Mouse (Mus musculus) mouse trophoblast stem cell (cell line): ENCODE results near the gene Cerk.
"Not testable (repeated sequence)": the region's sequence is repeated elsewhere in the genome, so short reads cannot be mapped to it uniquely, and the experiment has no call there.

Experiments used
- in situ Hi-C, 2 experiments: fragments of 300-500 bp; cut with MseI, MboI; formaldehyde crosslinking; loops; 2 replicates in 1 of 2; 3 replicates in 1 of 2; pipeline ENCODE4 v1.15.1; 2025

Cerk gene

DNA sequence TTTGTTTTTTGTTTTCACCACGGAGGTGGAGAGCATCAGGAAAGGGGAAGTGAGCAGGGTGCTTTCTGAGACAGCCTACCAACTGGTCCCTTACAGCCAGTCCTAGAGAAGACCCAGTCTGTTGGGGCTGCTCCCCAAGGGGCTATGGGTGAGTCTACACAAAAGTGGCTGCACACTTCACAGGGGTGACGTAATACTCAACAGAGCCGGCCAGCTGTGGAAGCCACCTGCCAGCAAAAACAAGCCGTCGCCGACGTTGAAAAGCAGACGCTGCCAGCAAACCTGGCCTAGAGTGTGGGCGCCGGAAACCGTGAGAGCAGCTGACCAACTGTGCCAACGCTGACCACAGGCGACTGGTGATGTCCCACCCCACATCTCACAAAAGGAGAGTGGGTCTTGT is 3.3 kb downstream of the Cerk start:
- in situ Hi-C loops: no loop called here

DNA sequence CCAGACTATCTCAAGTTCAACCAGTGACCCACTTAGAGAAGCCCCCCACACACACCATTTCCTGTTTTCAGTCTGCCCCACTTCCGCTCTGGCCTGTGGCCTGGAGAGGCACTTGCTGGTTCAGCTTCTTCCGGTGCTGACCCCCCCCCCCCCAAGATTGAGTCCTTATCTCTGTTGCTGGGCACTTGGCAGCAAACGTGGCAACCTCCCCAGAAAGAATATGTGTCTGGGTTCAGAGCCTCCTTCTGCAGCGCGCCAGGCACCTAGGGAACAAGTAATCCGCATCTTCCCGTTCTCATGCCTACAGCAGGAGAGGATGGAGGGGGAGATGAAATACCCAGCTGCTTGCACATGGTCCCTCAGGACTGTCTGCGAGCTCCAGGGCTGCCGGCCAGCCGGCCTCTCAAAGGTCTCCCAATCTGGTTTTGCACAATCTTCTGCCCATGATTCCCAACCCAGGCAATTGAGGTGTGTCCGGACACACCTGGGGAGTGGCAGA is 4.0 kb downstream of the Cerk start:
- in situ Hi-C loops: no loop called here

- in situ Hi-C loops: not testable (repeated sequence)
Observed at GRCm38 (mm10) chr15:86181321-86181720, 4.6 kb downstream of the Cerk start.

DNA sequence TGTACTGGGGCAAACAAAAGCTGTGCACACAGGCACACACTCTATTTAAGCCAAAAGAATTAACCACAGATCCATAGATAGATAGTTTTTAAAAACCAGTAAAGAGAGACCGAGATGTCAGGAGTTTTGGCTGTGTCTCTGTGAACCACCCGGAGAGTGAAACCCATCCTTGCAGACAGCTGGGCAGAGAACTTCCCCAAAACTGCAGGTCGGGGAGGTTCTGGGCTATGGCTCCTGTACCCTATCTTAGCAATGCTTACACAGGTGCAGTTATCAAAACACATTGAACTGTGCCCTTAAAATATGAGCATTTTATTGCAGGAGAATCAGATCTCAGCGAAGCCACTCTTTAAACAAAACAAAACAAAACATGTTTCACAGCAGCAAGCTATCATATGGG is 5.5 kb downstream of the Cerk start:
- in situ Hi-C loops: no loop called here

- in situ Hi-C loops: no loop called here
Observed at GRCm38 (mm10) chr15:86178594-86178993, 7.3 kb downstream of the Cerk start.

DNA sequence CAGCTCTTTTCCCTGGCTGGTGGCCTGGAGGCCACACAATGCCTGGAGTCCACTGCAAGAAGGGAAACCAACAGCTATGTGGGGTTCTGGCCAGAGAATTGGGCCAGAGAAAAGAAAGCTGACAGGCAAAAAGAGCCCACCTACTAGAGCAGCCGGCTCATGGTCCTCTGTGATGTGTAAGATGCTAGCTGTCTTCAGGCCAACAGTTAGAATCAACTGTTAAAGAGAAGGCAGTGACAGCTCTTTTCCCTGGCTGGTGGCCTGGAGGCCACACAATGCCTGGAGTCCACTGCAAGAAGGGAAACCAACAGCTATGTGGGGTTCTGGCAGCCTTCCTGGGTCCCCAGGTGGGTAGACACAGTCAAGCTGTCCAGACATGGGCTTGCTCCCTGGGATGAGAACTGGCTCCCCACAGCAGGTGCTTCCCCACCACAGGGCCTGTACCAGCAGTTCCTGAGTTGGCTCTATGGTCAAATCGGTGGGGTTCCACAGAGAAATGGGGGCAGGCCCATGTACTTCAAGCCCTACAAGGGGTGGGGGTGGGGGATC is 8.2 kb downstream of the Cerk start:
- in situ Hi-C loops: not testable (repeated sequence)

DNA sequence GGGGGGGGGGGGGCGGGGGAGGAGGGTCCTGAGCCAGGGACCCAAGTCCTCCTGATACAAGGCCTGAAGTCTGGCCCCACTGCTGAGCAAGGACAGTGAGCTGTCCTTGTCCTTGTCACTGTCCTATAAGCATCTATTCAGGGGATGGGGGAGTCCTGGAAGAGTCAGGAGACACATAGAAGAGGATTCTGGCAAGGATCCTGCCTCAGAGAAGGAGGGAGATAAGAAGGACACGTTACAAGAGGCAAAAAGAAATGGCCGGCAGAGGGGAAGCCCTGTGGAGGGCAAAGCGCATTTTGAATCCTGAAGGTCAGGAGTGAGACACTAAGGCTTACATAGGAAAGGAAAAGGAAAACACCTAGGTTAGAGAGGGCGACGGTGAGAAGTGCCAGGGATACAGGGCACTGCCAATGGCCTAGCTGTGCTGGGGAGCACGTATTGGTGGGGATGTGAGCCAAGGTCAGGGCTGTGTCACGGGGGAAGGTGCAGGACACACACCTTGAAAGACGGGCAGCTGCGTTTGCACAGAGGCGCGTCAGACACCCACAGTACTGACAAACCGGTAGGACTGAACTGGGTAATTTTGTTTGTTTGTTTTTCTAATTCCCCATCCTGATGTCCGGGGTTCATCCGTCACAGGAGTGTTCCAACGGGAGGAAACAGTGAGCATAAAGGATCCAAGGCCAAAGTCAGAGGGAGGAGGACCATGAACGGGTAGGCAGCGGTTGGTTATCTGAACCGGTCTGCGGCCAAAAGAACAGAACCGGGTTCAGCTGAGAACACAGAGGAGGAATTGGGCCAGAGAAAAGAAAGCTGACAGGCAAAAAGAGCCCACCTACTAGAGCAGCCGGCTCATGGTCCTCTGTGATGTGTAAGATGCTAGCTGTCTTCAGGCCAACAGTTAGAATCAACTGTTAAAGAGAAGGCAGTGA is 8.9 kb downstream of the Cerk start:
- in situ Hi-C loops: no loop called here

GRCm38 (mm10) chr15:86176166-86176565 is 9.8 kb downstream of the Cerk start:
- in situ Hi-C loops: no loop called here

- in situ Hi-C loops: no loop called here
Observed at GRCm38 (mm10) chr15:86175253-86176050, 10.5 kb downstream of the Cerk start.

GRCm38 (mm10) chr15:86173136-86173985 is 12.6 kb downstream of the Cerk start:
- in situ Hi-C loops: no loop called here

- in situ Hi-C loops: no loop called here
Observed at GRCm38 (mm10) chr15:86172526-86172925, 13.4 kb downstream of the Cerk start.

GRCm38 (mm10) chr15:86172124-86172523 is 13.8 kb downstream of the Cerk start:
- in situ Hi-C loops: no loop called here

DNA sequence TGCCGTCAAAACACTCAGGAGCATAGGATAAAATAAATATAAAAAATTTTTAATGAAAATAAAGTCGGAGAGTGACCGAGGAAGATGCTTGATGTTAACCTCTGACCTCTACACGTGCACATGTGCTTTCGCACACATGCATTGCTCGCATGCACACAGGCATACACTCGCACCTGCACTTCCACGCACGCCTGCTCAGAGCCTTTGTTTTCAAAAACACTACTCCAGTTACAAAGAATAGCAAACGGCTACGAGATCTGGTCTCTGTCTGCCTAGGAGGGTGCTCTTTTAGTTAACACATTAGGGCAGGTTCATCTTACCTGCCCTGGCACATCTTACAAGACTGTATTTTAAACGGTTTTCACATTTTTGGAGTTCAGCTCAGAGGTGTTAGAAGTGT is 14.6 kb downstream of the Cerk start:
- in situ Hi-C loops: no loop called here

DNA sequence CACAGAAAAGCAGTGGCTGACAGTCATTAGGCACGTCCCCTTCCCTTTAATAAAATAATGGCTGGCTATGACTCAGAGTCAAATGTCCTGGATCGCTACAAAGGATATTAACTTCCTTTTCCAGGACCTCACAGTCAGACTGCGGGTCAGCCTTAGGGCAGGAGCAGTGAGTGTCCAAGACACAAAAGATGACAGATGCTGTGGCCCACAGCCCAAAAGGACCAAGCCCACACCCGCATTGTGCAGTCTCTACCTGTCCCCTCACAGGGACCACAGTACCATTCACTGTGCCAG is 16.2 kb downstream of the Cerk start:
- in situ Hi-C loops: no loop called here

DNA sequence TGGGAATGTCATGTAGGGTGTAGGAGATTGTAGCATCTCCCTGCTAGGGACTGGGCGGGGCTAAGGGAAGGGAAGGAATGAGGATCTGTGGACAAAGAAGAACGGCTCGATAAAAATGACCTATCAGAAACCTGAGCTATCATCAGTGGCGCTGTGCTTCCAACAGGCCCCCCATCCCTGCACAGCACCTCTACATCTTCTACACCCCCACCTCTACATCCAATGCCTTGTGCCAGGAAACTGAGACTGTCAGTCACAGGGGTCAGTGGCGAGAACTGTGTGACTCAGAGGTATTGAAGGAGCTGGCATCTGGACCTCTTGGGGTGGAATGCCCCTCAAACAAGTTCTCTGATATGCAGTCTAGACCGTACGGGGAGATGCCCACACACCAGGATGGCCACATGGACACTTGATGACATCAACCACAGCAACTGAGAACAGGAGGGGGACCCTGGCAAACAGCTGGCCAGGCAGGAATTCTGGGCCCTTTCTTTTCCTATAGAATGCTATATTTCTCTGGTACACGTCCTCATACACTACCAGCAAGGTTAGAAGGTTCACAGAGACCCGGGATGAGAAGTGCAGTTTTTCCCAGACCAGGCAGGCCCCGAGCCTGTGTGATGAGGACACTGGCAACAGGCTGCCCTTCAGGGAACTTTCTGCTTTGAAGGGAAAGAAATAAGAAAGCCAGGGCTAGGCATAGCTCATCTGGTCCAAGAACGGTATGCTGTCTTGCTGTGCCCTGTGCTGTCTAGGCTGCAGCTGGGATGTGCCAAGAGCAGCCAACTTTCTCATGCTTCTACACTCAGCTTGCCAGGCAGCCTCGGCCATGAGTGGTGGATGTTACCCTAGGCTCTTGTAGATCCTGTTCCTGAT is 16.8 kb downstream of the Cerk start:
- in situ Hi-C loops: no loop called here

DNA sequence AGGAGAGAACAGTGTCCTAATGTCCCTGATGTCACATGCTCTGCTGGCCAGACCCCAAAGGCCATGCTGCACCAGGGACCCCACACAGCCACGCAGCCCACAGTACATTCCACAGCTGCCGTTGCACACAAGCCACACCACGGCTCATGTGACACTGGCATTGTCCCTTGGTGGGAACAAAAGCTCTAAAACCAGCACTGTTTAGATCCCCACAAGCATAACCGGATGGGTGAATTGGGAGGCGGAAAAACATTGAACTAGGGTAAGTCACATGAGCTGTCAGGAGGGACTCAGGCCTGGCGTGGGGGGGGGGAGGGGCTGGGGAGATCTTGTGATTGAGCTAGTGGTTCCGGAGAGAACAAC is 17.5 kb downstream of the Cerk start:
- in situ Hi-C loops: no loop called here

DNA sequence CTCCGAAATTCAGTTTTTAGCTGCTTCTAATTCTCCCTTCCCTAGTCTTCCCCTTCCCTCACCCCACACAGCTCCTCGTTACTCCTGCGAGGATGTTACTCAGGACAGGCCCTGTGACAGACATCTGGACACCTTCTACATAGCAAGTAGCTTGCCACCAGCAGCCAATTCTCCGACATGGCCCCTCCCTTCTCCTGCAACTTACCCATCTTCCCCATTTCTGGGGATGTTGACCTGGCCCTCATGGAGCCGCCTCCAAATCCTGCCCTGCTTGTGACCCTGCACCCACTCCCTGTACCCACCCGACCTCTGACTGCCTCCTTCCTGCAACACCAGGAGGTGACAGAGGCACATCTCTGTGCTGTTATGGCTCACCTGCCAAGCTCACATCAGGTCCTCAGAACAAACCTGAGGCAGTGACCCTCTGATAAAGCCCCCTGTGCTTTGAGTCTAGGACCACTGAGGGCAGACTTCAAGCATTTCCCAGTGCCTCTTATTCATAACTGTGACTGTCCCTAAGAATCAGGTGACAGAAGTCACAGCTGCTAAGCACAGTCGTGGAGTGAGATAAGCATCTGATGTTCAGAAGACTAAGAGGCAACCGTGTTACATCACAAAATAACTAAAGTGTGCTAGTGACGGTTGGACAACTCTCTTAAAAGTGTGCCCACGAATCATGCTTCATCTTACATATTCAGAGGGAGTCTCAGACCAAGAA is 18.0 kb downstream of the Cerk start:
- in situ Hi-C loops: no loop called here

DNA sequence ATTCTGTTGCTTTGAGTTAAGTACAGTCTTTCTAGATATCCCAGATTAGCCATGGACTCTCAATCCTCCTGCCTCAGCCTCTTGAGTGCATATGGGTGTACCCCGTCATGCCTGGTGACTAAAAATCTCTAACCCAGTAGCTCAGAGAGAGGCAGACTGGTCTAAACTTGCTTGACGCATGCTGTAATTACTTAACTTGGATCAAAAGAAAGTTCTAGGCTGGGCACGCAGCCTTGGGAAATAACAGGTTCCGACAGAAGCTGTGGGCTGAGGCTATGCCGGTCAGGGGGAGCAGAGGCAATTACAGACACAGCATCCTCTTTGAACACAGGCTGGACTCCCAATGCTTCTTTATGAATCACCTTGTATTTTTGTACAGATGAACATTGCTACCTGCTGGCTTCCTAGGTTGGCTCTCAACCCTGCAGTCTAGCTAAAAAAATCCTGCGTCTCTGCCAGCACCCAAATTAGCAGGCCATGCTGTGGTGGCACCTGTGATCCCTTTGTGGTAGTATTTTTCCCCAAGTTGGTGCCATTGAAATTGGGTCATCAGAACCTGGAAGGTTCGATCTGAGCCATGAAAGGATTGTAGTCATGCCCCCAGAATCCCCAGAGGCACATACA is 18.8 kb downstream of the Cerk start:
- in situ Hi-C loops: no loop called here

GRCm38 (mm10) chr15:86165811-86166590 is 19.9 kb downstream of the Cerk start:
- in situ Hi-C loops: no loop called here
